Mouse (Mus musculus) kidney, adult 2 months (tissue): ENCODE measurements around the gene Hspb1. TPM values are rescaled to one million over a fixed set of nuclear protein-coding genes. Genes with fewer than 3 reads are reported as not detected.

Experiments used
- DNase-seq: peaks from one replicate; pipeline ENCODE4 v3.0.0; 2021
- H3K27ac ChIP-seq: fragments of 200-500 bp; 2 replicates; pipeline ENCODE4 v1.5.1; 2012; ENCODE audit warnings: low read depth, low read length, control low read depth, inconsistent platforms; ENCODE audit not compliant: insufficient read depth
- H3K27me3 ChIP-seq: fragments of 200-500 bp; replicated peaks from 2 replicates; pipeline ENCODE4 v1.6.1; 2012; ENCODE audit warnings: mild to moderate bottlenecking, moderate library complexity, low read length, inconsistent platforms; ENCODE audit not compliant: control insufficient read depth, insufficient read depth
- H3K36me3 ChIP-seq: fragments of 200-500 bp; 2 replicates; pipeline ENCODE4 v1.6.1; 2012; ENCODE audit warnings: mild to moderate bottlenecking, moderate library complexity, low read length, inconsistent platforms; ENCODE audit not compliant: control insufficient read depth, insufficient read depth
- H3K4me1 ChIP-seq: fragments of 200-500 bp; 2 replicates; pipeline ENCODE4 v1.6.1; 2011; ENCODE audit warnings: low read length; ENCODE audit not compliant: control insufficient read depth, insufficient read depth
- H3K4me3 ChIP-seq: fragments of 200-500 bp; 2 replicates; pipeline ENCODE4 v1.5.1; 2011; ENCODE audit warnings: mild to moderate bottlenecking, low read depth, low read length, control low read depth; ENCODE audit not compliant: insufficient read depth
- CTCF ChIP-seq: fragments of 200-500 bp; conservative IDR thresholded peaks from 2 replicates; pipeline ENCODE4 v1.5.1; 2011; ENCODE audit warnings: low read depth, mild to moderate bottlenecking, control low read depth, low read length, moderate library complexity, mixed read lengths; ENCODE audit not compliant: insufficient read depth, insufficient read length
- POLR2A ChIP-seq: fragments of 200-500 bp; IDR thresholded peaks from one replicate; pipeline ENCODE4 v1.6.1; 2011; ENCODE audit warnings: low read depth, low read length, control low read depth
- WGBS: fragments of 180-500 bp; shearing (Covaris S2); methylation state at CpG from one replicate; pipeline ENCODE4 v1.1.7; 2018; 5-methylcytosine and 5-hydroxymethylcytosine counted together
- polyA plus RNA-seq: library from polyadenylated mRNA; depleted of rRNA; stranded (reverse); fragments of >200 nt; gene quantifications from 2 replicates; pipeline ENCODE4 v1.2.3, GENCODE M21; 2012

Gene Hspb1
- polyA plus RNA-seq, 1 experiment = 77.8 TPM

GRCm38 (mm10) chr5:135851481-135851880 is 36.2 kb upstream of the Hspb1 start:
- Histone ChIP-seq H3K27ac (no peak overlapping the region), H3K36me3 (no peaks in the 10 kb centered on the region), H3K27me3 (peaks cover 4% of the 10 kb centered on the region), H3K4me3 (no peak overlapping the region), H3K4me1 (no peaks in the 10 kb centered on the region)
- 5% methylated on average over 14 of the region's 14 CpGs for WGBS
- TF ChIP-seq POLR2A = no peak
- TF ChIP-seq CTCF = no peak
- DNase-seq = no peak

GRCm38 (mm10) chr5:135852421-135852820 is 35.3 kb upstream of the Hspb1 start:
- Histone ChIP-seq H3K4me1 (no peaks in the 10 kb centered on the region), H3K27ac (no peak overlapping the region), H3K4me3 (no peak overlapping the region), H3K36me3 (no peaks in the 10 kb centered on the region), H3K27me3 (peaks cover 4% of the 10 kb centered on the region)
- WGBS = 4% methylated on average over 10 of the region's 10 CpGs
- DNase-seq = no peak
- TF ChIP-seq CTCF (no peak), POLR2A (no peak)

GRCm38 (mm10) chr5:135853731-135854130 is 34.0 kb upstream of the Hspb1 start:
- TF ChIP-seq CTCF = no peak
- no peak for TF ChIP-seq POLR2A
- H3K4me3 ChIP-seq = no peak overlapping the region
- H3K36me3 ChIP-seq = no peaks in the 10 kb centered on the region
- no peak for DNase-seq
- WGBS = 48% methylated on average over 7 of the region's 7 CpGs
- no peaks in the 10 kb centered on the region for H3K4me1 ChIP-seq
- H3K27ac ChIP-seq = no peak overlapping the region
- peaks cover 4% of the 10 kb centered on the region for H3K27me3 ChIP-seq

- Histone ChIP-seq H3K27me3 (peaks cover 4% of the 10 kb centered on the region), H3K36me3 (no peaks in the 10 kb centered on the region), H3K4me1 (no peaks in the 10 kb centered on the region), H3K27ac (no peak overlapping the region), H3K4me3 (no peak overlapping the region)
- no peak for TF ChIP-seq POLR2A
- TF ChIP-seq CTCF = peak; percentile 92
- WGBS = 5% methylated on average over 4 of the region's 4 CpGs
- peak; percentile 70 for DNase-seq
These were observed 32.6 kb upstream of the Hspb1 start for GRCm38 (mm10) chr5:135855156-135855555.

GRCm38 (mm10) chr5:135866662-135867061 is 21.1 kb upstream of the Hspb1 start:
- TF ChIP-seq CTCF (no peak), POLR2A (no peak)
- DNase-seq = no peak
- Histone ChIP-seq H3K27me3 (0 out of 2 replicates have a peak, but pooled peaks cover 3% of the 10 kb centered on the region), H3K27ac (no peak overlapping the region), H3K36me3 (no peaks in the 10 kb centered on the region), H3K4me3 (no peak overlapping the region), H3K4me1 (no peaks in the 10 kb centered on the region)
- WGBS = 50% methylated on average over 8 of the region's 8 CpGs

- DNase-seq = no peak
These were observed 19.8 kb upstream of the Hspb1 start for GRCm38 (mm10) chr5:135867637-135868593.

GRCm38 (mm10) chr5:135868653-135869052 is 19.1 kb upstream of the Hspb1 start:
- Histone ChIP-seq H3K4me1 (no peaks in the 10 kb centered on the region), H3K27ac (no peak overlapping the region), H3K36me3 (no peaks in the 10 kb centered on the region), H3K27me3 (0 out of 2 replicates have a peak, but pooled peaks cover 3% of the 10 kb centered on the region), H3K4me3 (no peak overlapping the region)
- no peak for DNase-seq
- TF ChIP-seq CTCF (no peak), POLR2A (no peak)
- 4% methylated on average over 27 of the region's 27 CpGs for WGBS

More at GRCm38 (mm10) chr5:135867637-135868593, 19.8 kb upstream of the Hspb1 start:
- 2% methylated on average over 88 of the region's 89 CpGs for WGBS
- Histone ChIP-seq H3K4me3 (peak overlapping the region; percentile 17; the same call in 1 of the 2 replicates), H3K4me1 (no peaks in the 10 kb centered on the region), H3K27me3 (0 out of 2 replicates have a peak, but pooled peaks cover 3% of the 10 kb centered on the region), H3K27ac (no peak overlapping the region), H3K36me3 (no peaks in the 10 kb centered on the region)
- TF ChIP-seq CTCF = no peak
- TF ChIP-seq POLR2A = no peak
